Mouse (Mus musculus) midbrain, postnatal 0 days (tissue): ENCODE measurements at regions not wholly inside any gene's neighbourhood (a gene's known extent, or its start where the extent isn't known, plus 50 kb on each side); places are given as distances from the start of the nearest gene placed in this dataset.

Experiments used
- ATAC-seq: fragments of 200-750 bp; cut with Nextera tagmentation; 2 replicates; pipeline ENCODE4 v1.8.0; 2017; ENCODE audit warnings: moderate number of reproducible peaks, mild to moderate bottlenecking, moderate TSS enrichment, moderate library complexity; ENCODE audit not compliant: low FRiP score
- DNase-seq: peaks from one replicate; pipeline ENCODE4 v3.0.0-alpha.2; 2015; ENCODE audit warnings: low spot score
- H3K27ac ChIP-seq: fragments of 300-500 bp; sonication (generic); 2 replicates; pipeline ENCODE4 v1.5.1; 2014; ENCODE audit warnings: low read depth, mild to moderate bottlenecking, low read length, mixed read lengths
- H3K27me3 ChIP-seq: fragments of 300-500 bp; sonication (generic); 2 replicates; pipeline ENCODE4 v1.6.1; 2014; ENCODE audit warnings: low read length, control low read depth, mixed read lengths; ENCODE audit not compliant: insufficient read depth
- H3K36me3 ChIP-seq: fragments of 300-500 bp; sonication (generic); 2 replicates; pipeline ENCODE4 v1.6.1; 2014; ENCODE audit warnings: low read length, control low read depth, mixed read lengths; ENCODE audit not compliant: insufficient read depth
- H3K4me1 ChIP-seq: fragments of 300-500 bp; sonication (generic); 2 replicates; pipeline ENCODE4 v1.6.1; 2014; ENCODE audit warnings: mild to moderate bottlenecking, control low read depth, antibody characterized with exemption, low read length, mixed read lengths; ENCODE audit not compliant: insufficient read depth
- H3K4me2 ChIP-seq: fragments of 300-500 bp; sonication (generic); 2 replicates; pipeline ENCODE4 v1.6.1; 2014; ENCODE audit warnings: low read depth, mild to moderate bottlenecking, low read length, mixed read lengths; ENCODE audit not compliant: poor library complexity, severe bottlenecking
- H3K4me3 ChIP-seq: fragments of 300-500 bp; sonication (generic); 2 replicates; pipeline ENCODE4 v1.5.1; 2014; ENCODE audit warnings: low read depth, mild to moderate bottlenecking, low read length, moderate library complexity
- H3K9ac ChIP-seq: fragments of 300-500 bp; sonication (generic); replicated peaks from 2 replicates; pipeline ENCODE4 v1.6.1; 2014; ENCODE audit warnings: mild to moderate bottlenecking, low read length, moderate library complexity, mixed read lengths; ENCODE audit not compliant: poor library complexity, severe bottlenecking
- H3K9me3 ChIP-seq: fragments of 300-500 bp; sonication (generic); 2 replicates; pipeline ENCODE4 v1.6.1; 2016; ENCODE audit warnings: low read length, control low read depth
- CTCF ChIP-seq: IDR thresholded peaks from 2 replicates; pipeline ENCODE4 v1.5.1; 2016; ENCODE audit warnings: antibody characterized with exemption, mild to moderate bottlenecking
- WGBS: fragments of 180-500 bp; shearing (Covaris S2); extraction: QIAGEN DNeasy Blood & Tissue Kit; methylation state at CpG from one replicate; pipeline ENCODE4 v1.1.7; 2014; 5-methylcytosine and 5-hydroxymethylcytosine counted together

DNA sequence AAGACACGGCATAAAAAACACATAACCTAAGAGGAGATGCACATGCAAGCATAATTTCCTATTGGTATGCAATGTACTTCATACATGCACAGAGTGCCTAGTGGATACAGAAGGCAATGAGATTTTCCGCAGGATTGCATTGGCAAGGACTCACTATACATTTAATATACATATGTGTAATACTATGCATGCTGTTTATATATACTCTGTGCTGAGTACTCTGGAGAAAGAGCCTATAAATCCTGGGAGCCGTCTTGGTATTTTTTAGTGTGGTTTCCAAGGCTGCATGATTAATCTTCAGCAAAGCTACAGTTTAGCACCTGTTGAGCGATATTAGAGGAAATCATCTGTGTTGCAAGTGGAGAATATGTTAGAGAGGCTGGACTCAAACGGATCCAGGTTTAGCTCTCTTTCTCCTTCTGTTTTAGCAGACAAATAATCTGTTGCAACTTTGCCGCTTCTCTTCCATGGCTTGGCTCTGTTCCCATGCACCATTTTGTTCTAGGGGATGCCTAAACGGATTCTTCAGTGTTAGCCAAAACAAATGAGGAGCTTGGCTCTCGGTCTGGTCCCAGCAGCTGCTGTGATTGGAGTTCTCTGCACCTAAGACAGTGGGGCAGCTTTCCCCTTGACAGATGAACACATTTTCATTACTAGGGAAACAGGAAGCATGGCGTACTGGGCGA lies 459.0 kb downstream of the Sorl1 start:
- Histone ChIP-seq H3K27ac (no peak overlapping the region; the same call in 1 of the 2 replicates), H3K27me3 (no peaks in the 10 kb centered on the region), H3K9ac (no peak overlapping the region), H3K9me3 (no peaks in the 10 kb centered on the region), H3K4me2 (no peak overlapping the region), H3K4me1 (no peaks in the 10 kb centered on the region), H3K4me3 (no peak overlapping the region), H3K36me3 (no peaks in the 10 kb centered on the region)
- WGBS: 75% methylated on average over 10 of the region's 10 CpGs
- TF ChIP-seq CTCF: no peak
- peak; percentile 91 for DNase-seq
- ATAC-seq: no peak

- TF ChIP-seq CTCF: no peak
- Histone ChIP-seq H3K27me3 (no peaks in the 10 kb centered on the region), H3K4me1 (no peaks in the 10 kb centered on the region), H3K9me3 (no peaks in the 10 kb centered on the region), H3K36me3 (no peaks in the 10 kb centered on the region), H3K27ac (no peak overlapping the region), H3K4me3 (no peak overlapping the region), H3K4me2 (no peak overlapping the region), H3K9ac (no peak overlapping the region)
- no peak for DNase-seq
- WGBS: 88% methylated on average over 5 of the region's 5 CpGs
- ATAC-seq: no peak
Measured at GRCm38 (mm10) chr9:41660576-41660975, 463.5 kb downstream of the Sorl1 start.

GRCm38 (mm10) chr9:41660011-41660410 lies 464.1 kb downstream of the Sorl1 start:
- 84% methylated on average over 5 of the region's 5 CpGs for whole genome bisulfite sequencing
- Histone ChIP-seq H3K4me1 (no peaks in the 10 kb centered on the region), H3K36me3 (no peaks in the 10 kb centered on the region), H3K9ac (no peak overlapping the region), H3K4me2 (no peak overlapping the region), H3K27ac (no peak overlapping the region), H3K4me3 (no peak overlapping the region), H3K9me3 (no peaks in the 10 kb centered on the region), H3K27me3 (no peaks in the 10 kb centered on the region)
- no peak for ATAC-seq
- no peak for TF ChIP-seq CTCF
- no peak for DNase-seq

GRCm38 (mm10) chr9:41631564-41632205 lies 470.2 kb upstream of the Ubash3b start:
- H3K9me3 ChIP-seq: no peaks in the 10 kb centered on the region
- 62% methylated on average over 2 of the region's 2 CpGs for WGBS
- no peaks in the 10 kb centered on the region for H3K36me3 ChIP-seq
- H3K27ac ChIP-seq: no peak overlapping the region
- H3K4me3 ChIP-seq: no peak overlapping the region
- no peaks in the 10 kb centered on the region for H3K27me3 ChIP-seq
- no peak for ATAC-seq
- H3K4me1 ChIP-seq: no peaks in the 10 kb centered on the region
- DNase-seq: no peak
- H3K9ac ChIP-seq: no peak overlapping the region
- TF ChIP-seq CTCF: no peak
- no peak overlapping the region for H3K4me2 ChIP-seq

DNA sequence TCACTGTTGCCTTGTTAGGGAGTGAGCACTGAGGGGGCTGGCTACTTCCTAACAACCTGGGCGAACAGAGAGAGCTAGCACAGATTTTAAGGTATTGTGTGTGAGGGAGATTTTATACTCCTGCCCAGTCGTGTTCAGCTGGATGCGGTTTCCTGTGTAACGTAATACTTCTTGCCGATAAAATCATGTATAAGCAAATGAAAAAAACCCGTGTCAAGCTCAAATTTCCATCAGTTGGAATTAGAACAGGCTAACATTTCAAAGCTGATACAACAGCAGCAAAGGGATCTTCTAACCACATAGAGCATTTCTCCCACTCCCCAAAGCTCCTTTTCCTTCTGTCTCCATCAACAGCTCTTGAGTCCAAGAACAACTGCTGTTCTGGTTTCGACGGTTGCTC lies 459.8 kb upstream of the Ubash3b start:
- Histone ChIP-seq H3K9ac (no peak overlapping the region), H3K4me2 (no peak overlapping the region), H3K4me3 (no peak overlapping the region), H3K9me3 (no peaks in the 10 kb centered on the region), H3K4me1 (no peaks in the 10 kb centered on the region), H3K27me3 (no peaks in the 10 kb centered on the region), H3K27ac (no peak overlapping the region), H3K36me3 (no peaks in the 10 kb centered on the region)
- WGBS: 83% methylated on average over 8 of the region's 8 CpGs
- ATAC-seq: no peak
- no peak for TF ChIP-seq CTCF
- DNase-seq: no peak

- TF ChIP-seq CTCF: no peak
- no peaks in the 10 kb centered on the region for H3K9me3 ChIP-seq
- peak overlapping the region; percentile 42; the same call in 1 of the 2 replicates for H3K9ac ChIP-seq
- H3K4me2 ChIP-seq: no peak overlapping the region; the same call in 1 of the 2 replicates
- H3K36me3 ChIP-seq: no peaks in the 10 kb centered on the region
- peak overlapping the region; percentile 93 for H3K27ac ChIP-seq
- ATAC-seq (no peak), DNase-seq (no peak)
- H3K4me1 ChIP-seq: peaks cover 24% of the 10 kb centered on the region
- no peaks in the 10 kb centered on the region for H3K27me3 ChIP-seq
- 18% methylated on average over 7 of the region's 7 CpGs for WGBS
- no peak overlapping the region for H3K4me3 ChIP-seq
Measured at GRCm38 (mm10) chr9:41614002-41614401, 452.5 kb upstream of the Ubash3b start.
